Mouse (Mus musculus) adrenal gland, adult 8-10 months (tissue): ENCODE data around the gene Nptx1. TPM values are rescaled to one million over a fixed set of nuclear protein-coding genes. Genes with fewer than 3 reads are reported as not detected.

Experiments used
- DNase-seq: peaks from one replicate; pipeline ENCODE4 v3.0.0; 2022
- total RNA-seq, 4 experiments: library from RNA; stranded (reverse); gene quantifications; 2 replicates each; pipeline ENCODE4 v1.2.4; 2022

The Nptx1 gene
- total RNA-seq, 4 experiments from 2014 or later, result 2.4 to 8.5 (median 5.4) TPM

DNA sequence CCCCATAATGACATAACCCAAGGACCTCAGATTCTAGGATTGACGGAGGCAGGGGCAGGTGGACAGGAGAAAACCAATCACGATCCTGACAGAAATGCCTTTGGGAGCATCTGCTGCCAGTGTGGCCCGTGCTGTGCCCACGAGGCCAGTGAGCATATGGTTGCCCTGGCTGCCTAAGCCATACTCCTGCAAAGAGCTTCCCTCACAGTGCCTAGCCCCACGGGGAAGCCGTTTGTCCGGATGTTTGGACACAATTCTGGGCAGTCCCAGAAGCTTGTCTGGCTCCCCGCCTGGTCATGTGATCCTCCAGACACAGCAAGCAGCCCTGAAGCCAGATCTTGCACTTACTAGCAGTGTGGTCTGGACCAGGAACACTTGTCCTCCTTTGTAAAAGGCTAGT is 24.8 kb downstream of the Nptx1 start:
- DNase-seq, result peak; percentile 23

DNA sequence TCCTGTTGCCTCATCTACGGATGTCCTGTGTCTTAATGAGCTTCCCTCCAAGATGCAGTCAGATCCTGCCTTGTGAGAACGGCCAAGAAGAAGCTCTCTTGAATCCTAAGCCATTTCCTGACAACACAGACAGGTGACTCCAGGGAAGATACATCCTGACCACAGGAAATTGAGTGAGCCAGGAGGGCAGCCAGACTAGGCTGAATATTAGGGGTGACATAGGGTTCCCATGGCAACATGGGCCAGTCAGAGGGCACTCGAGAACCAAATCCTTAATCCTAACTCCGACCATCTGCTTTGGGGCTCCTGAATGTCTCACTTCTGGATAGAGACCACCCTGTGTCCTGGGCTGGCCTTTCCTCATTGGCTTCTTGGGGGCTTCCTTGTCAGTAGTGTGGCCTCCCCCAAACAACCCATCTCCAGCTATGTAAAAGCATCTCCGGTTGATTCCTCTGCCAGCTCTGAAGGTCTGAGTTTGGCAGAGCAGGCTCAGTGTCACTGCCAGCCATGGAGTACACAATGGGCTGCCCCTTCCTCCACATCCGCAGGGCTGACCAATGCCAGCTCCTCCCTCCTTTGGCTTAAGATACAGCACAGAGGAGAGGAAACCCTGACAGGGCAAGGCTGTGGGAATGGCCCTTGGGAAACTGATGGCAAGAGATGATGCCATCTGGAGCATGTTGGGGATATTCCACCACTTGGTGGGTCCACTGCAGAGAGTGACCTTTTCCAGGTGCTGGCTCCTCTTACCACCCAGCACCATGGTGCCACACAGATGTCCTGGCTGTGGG is 25.4 kb downstream of the Nptx1 start:
- no peak for DNase-seq

DNA sequence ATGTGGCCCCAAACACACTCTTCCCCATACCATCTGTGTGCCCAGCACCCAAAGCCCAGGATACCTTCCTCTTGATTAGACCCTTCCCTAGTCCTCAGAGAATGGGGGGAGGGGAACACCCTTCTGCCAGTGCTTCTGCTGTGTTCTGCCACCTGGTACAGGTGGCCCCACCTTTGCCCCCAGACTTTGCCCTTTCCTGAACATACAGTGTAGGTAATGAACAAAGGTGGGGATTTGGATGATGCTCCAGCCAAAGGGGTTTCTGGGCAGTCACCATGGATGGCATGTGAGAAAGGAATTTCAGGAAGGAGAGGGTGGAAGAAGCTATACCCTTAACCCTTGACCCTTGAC is 26.9 kb downstream of the Nptx1 start:
- DNase-seq, result no peak

DNA sequence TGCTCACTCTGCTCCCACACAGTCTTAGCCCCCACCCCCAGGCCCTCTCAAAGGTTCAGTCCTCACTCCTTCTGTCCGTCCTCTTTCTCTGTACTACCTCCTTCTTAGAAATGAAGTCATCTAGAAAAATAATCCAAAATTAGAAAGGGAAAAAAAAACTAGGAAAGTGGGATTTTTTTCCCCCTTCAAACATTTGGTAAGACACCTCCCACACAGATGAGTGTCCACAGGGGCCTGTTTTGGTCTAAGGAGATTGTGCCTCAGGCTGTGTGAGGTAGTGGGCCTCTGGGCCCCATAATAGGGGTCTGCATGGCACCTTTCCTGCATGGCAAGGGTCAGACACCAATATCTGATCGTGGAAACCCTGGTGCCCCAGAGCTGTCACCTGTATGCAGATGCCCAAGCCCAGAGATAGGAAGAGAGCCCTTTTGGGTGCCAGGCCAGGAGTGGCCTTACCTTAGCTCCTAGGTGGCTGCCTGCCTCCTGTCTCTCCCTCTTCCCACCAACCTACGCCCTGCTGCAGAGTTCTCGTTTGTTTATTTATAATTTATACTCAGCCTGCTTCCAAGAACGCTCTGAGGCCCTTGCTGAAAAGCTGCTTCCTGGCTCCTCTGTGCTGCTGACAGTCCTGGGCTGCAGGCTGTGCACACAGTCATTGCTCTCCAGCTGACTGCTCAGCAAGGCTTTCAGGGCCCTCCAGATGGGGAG is 27.4 kb downstream of the Nptx1 start:
- no peak for DNase-seq

DNA sequence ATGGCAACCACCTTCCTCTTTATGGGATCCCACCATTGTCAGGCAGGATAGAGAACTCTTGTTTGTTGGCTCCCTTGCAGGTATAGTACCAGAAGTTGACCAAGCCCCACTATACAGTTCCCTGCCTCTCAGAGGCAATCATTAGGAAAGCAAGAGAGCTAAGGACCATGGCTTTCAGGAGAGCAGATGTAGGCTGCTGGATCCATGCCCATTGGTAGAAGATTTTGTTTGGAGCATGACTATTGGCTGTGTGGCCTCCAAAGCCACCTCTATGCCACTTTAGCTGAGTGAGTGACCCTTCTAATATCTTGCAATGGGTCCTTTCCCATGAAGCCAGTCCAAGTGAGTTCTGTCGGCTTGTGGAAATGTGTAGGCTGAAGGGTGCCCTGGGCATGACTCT is 28.2 kb downstream of the Nptx1 start:
- DNase-seq, result no peak

DNA sequence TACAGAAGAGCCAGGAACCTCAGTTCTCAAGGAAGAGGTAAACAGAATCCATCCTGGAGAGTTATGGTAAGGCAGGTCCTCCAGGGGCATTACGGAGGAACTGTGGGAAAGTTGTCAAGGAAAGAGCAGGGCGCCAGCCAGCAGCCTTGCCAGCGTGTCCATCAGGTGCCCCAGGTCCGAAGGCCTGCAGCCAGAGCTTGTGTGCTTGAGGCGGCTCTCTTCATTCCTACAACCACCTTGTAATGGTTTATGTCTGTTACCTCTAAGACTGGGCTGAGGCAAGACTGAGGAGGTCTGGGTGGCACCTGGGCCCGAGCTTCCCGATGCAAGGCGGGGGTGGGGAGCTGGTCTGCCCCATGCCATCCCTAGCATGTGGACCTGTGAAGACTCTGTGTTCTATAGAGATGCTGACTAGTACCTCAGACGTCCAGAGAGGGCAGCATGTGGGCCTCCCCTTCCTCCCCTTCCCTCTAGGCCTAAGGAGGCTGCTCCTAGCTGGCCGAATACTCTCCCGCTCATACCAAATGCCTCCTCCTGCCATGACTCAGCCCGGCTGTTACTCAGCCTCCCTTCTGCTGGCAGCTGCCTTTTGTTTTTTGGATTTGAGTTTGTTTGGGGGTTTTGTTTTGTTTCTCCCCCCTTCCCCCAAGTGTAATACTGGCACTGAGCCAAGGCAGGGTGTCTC is 30.7 kb downstream of the Nptx1 start:
- peak; percentile 17 for DNase-seq

DNA sequence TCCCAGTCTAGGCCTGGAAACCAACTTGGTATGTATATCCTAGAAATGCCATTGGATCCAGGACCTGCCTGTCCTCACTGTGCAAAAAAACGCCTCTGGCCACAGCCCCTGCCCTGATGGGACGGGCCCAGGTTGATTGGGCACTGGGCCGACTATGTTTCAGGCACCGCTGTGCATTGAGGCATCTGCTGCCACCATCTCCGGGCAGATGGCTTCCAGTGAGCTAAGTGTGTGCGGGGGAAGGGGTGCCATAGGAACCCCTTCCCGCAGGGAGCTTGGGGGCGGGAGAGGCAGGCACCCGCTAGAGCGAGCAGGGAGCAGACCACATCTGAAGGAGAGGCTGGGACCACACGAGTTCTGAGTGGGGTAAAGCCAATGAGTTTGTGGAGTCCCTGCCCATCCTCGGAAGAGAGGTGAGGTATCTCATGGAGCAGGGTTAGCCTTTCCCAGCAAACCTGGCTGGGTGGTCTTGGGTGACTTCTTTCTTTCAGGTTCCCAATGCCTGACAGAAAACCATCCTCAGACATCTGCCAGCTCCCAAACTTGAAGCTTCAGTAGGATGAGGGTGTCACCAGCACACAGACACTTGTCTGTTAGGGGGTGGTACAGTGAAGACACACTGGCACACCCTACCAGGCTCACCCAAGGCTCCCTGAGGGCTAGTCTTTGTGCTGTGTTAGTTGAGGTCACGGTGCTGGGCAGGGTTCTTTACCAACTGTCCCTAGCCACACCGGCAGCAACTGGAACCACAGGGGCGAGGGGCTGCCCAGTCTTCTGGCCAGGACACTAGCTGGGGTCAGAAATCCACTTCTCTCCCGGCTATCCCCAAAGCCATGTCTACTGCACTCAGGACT is 31.5 kb downstream of the Nptx1 start:
- DNase-seq, result no peak

DNA sequence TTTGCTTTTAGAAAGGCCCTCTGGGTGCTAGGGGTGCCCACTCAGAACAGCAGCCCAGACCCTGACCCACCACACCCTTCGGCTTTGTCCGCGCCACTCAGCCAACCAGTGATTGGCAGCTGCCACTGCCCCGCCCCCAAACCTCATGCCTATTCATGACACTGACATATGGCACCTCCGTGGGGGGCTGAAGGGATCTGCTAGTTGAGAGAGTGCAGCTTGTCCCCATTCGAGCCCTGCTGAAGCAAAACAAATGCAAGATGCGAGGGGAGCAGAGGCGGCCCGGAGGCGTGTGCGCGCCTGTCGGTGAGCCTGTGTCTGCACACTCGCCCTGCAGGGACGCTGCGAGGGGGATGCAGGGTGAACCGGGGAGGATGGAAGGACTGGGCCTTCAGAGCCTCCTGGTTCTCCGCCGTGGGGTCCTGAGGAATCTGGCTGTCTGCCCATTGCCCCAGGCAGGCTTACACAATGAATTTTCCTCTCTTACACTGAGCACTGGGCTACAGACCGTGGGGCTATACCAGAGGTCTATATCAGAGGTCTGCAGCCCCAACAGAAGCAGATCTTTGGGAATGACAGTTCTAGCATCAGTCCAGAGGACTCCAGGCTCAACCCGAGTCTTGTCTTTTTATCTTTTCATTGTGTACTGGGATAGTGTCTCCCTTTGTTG is 32.5 kb downstream of the Nptx1 start:
- DNase-seq, result no peak

DNA sequence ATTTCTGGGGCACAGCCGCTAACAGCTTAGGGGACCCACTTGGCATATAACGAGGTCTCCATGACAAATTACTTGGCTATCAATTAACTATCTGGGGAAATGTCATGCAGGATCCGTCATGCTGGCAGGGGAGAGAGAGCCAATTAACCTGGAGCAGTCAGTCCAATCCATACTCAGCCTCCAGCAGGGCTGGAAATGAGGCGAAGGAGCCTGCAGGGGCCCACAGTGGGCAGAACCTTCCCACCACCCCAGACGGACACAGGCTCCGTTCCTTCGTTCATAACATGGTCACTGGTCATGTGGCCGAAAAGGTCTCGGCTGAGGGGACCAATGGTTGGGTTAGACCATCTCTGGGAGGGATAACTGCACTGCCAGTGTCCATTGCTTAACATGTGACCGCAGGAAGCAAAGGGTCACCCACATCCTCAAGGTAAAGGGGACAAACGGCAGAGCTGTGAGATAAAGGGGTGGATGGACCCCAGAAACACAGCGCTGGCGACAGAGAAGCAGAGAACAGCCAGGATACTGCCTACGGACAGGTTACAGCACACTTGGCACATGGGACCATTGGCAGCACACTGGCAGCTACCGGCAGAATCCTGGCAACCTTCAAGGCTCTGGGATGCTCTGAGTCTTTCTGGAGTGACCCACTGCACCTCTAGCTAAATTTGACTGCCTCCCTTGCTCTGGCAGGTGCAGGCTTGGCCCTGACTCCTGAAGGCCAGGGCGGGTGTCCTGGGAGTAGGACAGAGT is 33.3 kb downstream of the Nptx1 start:
- no peak for DNase-seq

DNA sequence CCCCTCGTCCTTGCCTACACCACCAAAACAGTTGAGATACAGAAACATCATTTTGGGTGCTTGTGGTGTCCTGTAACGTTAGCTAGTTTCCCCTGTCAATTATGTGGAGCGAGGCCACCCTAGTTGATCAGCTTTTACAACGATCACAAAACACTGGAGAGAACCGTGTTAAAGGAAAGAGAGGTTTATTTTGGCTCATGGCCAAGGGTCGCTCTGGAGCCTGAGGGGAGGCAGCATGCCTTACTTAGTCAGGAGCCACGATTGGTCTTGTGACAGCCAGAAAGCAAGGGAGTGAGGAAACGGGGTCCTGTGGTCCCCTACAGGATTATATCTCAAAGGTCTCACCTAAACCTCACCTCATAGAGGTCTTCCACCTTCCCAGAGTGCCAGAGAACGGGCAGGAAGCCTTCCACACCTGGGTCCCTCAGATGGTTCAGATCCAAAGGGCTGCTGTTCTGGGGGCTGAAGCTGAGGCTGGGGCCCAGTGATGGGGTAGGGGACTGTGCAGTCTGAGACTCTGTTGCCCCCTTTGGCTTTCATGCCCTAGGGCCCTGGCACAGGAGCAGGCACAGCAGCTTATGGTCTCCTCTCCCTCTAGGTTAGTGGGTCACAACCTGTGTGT is 34.4 kb downstream of the Nptx1 start:
- DNase-seq, result no peak

DNA sequence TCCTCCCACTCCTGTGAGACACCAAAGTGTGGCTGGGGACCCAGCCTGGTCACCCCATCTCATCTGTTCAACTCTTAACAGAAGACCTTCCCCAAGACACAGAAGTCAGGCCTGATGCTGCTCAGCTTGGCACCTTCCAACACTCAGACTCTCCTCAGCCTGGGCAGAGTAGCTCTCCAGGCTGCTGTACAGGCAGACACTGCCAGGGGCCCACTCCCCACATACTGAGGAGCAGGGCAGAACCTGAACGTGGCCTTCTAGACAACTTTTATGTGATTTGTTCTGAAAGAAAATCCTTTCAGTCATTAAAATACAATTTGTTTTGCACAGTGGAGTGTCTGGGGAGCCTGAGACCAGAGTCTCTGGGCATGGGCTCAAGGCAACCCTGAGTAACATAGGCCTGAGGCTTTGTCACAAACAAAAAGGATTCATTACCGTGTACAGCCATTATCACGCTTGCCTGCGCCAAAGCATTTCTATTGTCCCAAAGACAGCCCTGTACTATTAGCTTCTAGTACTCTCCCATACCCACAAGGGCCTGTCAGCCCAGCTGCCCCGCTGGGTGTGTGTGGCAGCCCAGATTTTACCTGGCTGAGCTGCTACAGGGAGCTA is 38.3 kb downstream of the Nptx1 start:
- DNase-seq, result no peak

DNA sequence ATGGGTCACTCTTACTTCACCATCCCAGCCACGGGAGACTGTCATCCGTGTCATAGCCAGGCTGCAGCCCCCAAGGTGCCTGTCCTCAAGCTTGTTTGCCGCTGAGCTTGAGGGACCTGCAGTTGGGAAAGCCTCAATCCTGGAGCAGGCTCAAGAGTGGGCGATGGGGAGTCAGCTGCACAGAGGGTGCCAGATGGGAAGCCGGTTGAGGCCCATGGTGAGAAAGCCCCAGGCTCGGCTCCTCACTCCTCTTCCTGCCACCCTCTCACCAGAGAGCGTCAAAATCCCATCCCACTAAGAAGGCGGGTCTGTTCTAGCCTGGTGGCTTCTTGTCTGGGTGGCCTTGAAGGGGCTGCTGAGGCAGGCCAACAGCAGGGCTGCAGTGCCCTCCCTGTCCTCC is 39.8 kb downstream of the Nptx1 start:
- no peak for DNase-seq

DNA sequence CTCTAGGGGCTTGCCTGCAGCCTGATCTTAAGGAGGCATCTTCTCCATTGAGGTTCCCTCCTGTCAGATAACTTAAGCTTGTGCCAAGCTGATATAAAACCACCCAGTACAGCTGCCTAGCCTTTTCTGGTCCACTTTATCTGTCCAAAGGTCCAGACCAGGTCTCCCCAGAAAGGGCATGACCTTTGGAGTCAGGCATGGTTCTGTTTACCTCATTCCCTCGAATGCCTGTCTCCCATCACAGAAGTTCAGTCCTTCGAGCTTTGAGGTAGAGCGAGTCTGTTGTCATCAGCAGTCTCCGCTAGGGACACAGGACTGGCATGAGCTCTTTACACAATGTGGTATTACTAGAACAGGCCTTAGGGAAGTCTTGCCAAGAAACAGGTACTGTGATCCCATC is 41.2 kb downstream of the Nptx1 start:
- DNase-seq, result no peak

DNA sequence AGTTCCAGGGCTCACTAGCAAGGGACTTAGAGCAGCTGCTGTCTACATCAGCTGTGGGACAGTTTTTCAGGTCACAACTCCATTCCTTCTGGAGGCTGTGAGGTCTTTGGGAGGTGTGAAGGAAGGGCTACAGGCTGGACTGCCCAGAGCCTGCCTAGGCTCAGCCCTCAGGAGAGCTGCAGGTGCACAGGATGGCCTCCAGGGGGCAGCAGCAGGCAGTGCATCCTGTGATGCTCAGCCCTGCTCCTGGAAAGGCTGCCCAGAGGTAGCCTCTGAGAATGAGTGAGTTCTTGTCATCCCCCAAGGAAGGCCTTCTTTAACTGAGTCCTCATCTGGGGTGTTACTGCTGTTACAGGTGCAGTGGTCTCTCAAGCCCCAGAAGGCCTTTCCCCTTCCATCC is 43.9 kb downstream of the Nptx1 start:
- peak; percentile 35 for DNase-seq

DNA sequence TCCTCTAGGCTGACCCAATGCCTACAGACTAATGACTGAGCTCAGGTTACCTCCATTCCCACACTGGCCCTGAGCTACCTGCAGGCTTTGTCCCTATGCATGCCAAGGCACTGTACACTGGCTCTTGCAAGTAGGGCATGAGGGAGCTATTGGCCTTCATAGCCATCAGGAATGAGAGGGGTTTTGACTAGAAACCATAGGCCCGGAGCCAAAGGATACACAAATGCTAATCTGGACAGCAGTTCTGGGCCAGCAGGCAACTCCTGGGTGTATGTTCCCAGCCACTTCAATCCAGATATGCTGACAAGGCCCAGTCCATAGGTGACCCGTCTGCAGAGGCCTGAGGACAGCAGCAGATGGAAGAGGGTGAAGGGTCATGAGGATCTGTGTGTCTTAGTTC is 47.5 kb downstream of the Nptx1 start:
- no peak for DNase-seq

DNA sequence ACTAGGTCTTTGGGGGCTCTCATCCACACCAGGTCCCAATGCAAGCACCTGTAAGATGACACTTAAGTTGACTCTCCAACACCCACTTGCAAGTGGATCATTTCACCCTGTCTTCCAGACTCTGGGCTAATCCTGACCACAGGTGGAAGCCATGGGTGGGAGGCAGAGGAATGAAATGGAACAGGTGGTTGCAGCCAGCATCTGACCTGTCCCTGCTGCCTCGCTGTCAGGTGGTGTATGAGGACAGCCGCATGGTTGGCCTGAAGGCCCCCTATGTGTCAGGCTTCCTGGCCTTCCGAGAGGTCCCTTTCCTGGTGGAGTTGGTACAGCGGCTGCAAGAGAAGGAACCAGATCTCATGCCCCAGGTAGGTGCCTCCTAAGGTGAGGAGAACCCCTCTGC is 48.3 kb downstream of the Nptx1 start:
- no peak for DNase-seq

DNA sequence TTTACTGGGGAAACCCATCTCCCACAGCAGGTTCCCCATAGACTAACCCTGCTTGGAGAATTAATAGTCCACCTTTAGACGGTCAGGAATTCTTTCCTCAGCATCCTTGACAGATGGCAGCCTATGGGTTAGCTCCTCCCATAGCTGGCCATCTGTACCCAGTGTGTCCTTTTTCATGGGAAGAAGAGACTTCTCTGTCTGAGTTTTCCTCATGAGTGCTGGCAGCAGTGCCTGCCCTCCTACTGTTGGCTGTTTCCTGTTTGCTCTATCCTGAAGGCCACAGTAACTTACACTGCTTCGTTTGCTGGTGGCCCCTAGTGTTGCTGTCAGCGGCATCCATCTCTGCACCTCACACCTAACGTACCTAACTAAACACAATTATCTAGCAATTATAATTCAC is 50.1 kb downstream of the Nptx1 start:
- DNase-seq, result no peak

DNA sequence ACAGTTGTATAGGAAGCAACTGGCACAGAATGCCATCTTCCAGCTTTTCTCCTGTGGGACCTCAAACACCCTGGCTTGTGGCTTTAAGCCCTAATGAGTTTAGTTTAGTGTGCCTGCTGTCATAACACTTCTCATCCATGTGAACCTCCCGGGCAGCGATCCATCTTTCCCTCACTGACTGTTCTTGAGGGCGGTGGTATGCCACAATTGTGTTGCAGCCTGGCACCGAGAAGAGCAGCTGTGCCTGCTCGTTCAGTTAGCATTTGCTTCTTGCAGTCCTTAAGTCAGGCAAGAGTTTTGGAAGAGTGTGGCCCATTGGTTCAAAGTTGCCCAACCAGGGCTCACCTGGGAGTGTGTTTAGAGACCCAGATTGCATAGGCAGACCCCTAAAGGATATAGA is 51.4 kb downstream of the Nptx1 start:
- no peak for DNase-seq

DNA sequence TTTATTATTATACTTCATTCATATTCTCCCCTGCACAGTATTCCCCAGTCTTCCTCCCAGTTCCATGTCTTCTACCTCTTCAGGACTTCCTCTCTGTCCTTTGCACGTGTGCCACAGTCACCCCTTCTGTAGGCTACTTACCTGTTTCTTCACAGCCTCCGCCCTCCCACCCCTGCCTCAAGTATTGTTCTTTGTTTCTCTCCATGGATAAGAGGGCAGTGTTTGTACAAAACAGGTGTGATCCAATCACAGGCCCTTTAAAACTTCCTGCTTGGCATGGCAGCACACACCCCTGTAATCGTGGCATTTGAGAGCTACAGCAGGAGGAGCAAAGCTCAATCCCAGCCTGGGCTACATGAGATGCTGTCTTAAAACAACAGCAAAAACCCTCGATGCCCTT is 54.0 kb downstream of the Nptx1 start:
- no peak for DNase-seq

DNA sequence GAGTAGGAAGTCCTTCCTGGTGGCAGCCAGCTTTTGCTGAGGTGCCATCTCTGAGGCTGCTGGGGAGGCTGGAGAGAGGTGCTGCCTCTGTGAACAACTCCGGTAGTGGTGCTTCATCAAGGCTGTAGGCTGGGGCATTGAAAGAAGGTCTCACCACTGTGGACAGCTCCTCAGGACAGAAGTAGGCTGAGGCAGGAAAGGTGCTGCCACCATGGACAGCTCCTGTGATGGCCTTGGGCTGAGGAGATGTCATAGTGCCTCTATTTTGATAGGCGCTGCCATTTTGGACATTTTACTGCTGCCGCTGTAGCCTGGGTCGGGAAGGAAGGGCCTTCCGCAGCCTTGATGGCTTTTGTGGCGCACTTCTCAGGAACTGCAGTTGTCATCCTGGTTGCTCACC is 54.7 kb downstream of the Nptx1 start:
- no peak for DNase-seq

DNA sequence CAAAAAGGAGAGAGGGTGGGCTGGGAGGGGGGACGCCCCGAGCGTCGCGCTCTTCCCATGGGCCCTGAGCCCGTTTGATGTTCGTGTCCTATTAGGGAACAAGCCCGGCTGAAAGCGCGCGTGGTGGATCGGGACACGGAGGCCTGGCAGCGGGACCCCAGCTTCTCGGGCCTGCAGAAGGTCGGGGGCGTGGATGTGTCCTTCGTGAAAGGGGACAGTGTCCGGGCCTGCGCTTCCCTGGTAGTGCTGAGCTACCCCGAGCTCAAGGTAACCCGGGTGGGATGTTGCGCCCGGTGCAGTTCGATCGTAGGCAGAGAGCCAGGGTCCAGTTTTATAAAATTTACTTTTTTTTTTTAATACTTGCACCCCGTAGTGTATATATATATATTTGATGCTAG is 55.9 kb downstream of the Nptx1 start:
- DNase-seq, result no peak
